Mouse (Mus musculus): ENCODE measurements at regions not wholly inside any gene's neighbourhood (a gene's known extent, or its start where the extent isn't known, plus 50 kb on each side); places are given as distances from the start of the nearest gene placed in this dataset.

GRCm38 (mm10) chr8:112933815-112934214, 364.0 kb downstream of the Cntnap4 start:
- DNase-seq (ENCODE audit: low spot score in 2 of 2), result no peak
- Histone ChIP-seq H3K4me3 (no peak overlapping the region), H3K27ac (no peak overlapping the region)
- no peak for TF ChIP-seq CTCF (conservative IDR thresholded peaks at IDR 0.05)

GRCm38 (mm10) chr8:112935411-112935810, 365.6 kb downstream of the Cntnap4 start:
- DNase-seq (ENCODE audit: low spot score in 2 of 2), result no peak
- no peak for TF ChIP-seq CTCF (conservative IDR thresholded peaks at IDR 0.05)
- no peak overlapping the region for H3K27ac ChIP-seq
- H3K4me3 ChIP-seq, result no peak overlapping the region

GRCm38 (mm10) chr8:112935897-112936719, 366.3 kb downstream of the Cntnap4 start:
- TF ChIP-seq CTCF (conservative IDR thresholded peaks at IDR 0.05), result no peak
- H3K4me3 ChIP-seq, result no peak overlapping the region
- peak in 1 of 2 experiments; percentile 13 for DNase-seq (ENCODE audit: low spot score in 2 of 2)
- no peak overlapping the region for H3K27ac ChIP-seq

- TF ChIP-seq CTCF (conservative IDR thresholded peaks at IDR 0.05), result peak; percentile 96
- DNase-seq (ENCODE audit: low spot score in 2 of 2), result peak; percentile 78 to 88
- Histone ChIP-seq H3K4me3 (no peak overlapping the region), H3K27ac (no peak overlapping the region)
Measured at GRCm38 (mm10) chr8:112972418-112972817, 402.6 kb downstream of the Cntnap4 start.

GRCm38 (mm10) chr8:112975734-112976133, 405.9 kb downstream of the Cntnap4 start:
- DNase-seq (ENCODE audit: low spot score in 2 of 2), result no peak
- no peak for TF ChIP-seq CTCF (conservative IDR thresholded peaks at IDR 0.05)
- Histone ChIP-seq H3K4me3 (no peak overlapping the region), H3K27ac (no peak overlapping the region)

- Histone ChIP-seq H3K27ac (no peak overlapping the region), H3K4me3 (no peak overlapping the region)
- TF ChIP-seq CTCF (conservative IDR thresholded peaks at IDR 0.05), result no peak
- DNase-seq (ENCODE audit: low spot score in 2 of 2), result no peak
Measured at GRCm38 (mm10) chr8:112976312-112976711, 406.5 kb downstream of the Cntnap4 start.

GRCm38 (mm10) chr8:112993781-112994180, 423.9 kb downstream of the Cntnap4 start:
- TF ChIP-seq CTCF (conservative IDR thresholded peaks at IDR 0.05), result no peak
- no peak overlapping the region for H3K4me3 ChIP-seq
- no peak for DNase-seq (ENCODE audit: low spot score in 2 of 2)
- H3K27ac ChIP-seq, result no peak overlapping the region

- peak; percentile 61 for TF ChIP-seq CTCF (conservative IDR thresholded peaks at IDR 0.05)
- no peak for DNase-seq (ENCODE audit: low spot score in 2 of 2)
- Histone ChIP-seq H3K27ac (no peak overlapping the region), H3K4me3 (no peak overlapping the region)
Measured at GRCm38 (mm10) chr8:113007356-113007755, 437.5 kb downstream of the Cntnap4 start.

GRCm38 (mm10) chr8:113028880-113029279, 459.0 kb downstream of the Cntnap4 start:
- no peak for DNase-seq (ENCODE audit: low spot score in 2 of 2)

GRCm38 (mm10) chr8:113051770-113052473, 482.1 kb downstream of the Cntnap4 start:
- H3K27ac ChIP-seq, result no peak overlapping the region
- no peak for TF ChIP-seq CTCF (conservative IDR thresholded peaks at IDR 0.05)
- H3K4me3 ChIP-seq, result no peak overlapping the region
- DNase-seq (ENCODE audit: low spot score in 2 of 2), result no peak

More at GRCm38 (mm10) chr8:113028880-113029279, 459.0 kb downstream of the Cntnap4 start:
- no peak for TF ChIP-seq CTCF (conservative IDR thresholded peaks at IDR 0.05)
- Histone ChIP-seq H3K27ac (no peak overlapping the region), H3K4me3 (no peak overlapping the region)

- Histone ChIP-seq H3K27ac (no peak overlapping the region), H3K4me3 (no peak overlapping the region)
- no peak for TF ChIP-seq CTCF (conservative IDR thresholded peaks at IDR 0.05)
- DNase-seq (ENCODE audit: low spot score in 2 of 2), result no peak
Measured at GRCm38 (mm10) chr8:113065246-113066169, 495.7 kb downstream of the Cntnap4 start.

- Histone ChIP-seq H3K4me3 (no peak overlapping the region), H3K27ac (no peak overlapping the region)
- TF ChIP-seq CTCF (conservative IDR thresholded peaks at IDR 0.05), result no peak
- DNase-seq (ENCODE audit: low spot score in 2 of 2), result no peak
Measured at GRCm38 (mm10) chr8:113066170-113066708, 496.4 kb downstream of the Cntnap4 start.

Data from layer of hippocampus, adult 2 months (tissue).